Mouse (Mus musculus) embryonic facial prominence, embryonic 12.5 days (tissue): ENCODE data around the gene Scn4a. TPM values are rescaled to one million over a fixed set of nuclear protein-coding genes. Genes with fewer than 3 reads are reported as not detected.

Source experiments
- ATAC-seq: fragments of 200-750 bp; cut with Nextera tagmentation; 2 replicates; pipeline ENCODE4 v1.8.0; 2017; ENCODE audit not compliant: insufficient number of reproducible peaks, insufficient read depth, low FRiP score, low TSS enrichment
- H3K27ac ChIP-seq: fragments of 300-500 bp; sonication (generic); 2 replicates; pipeline ENCODE4 v1.5.1; 2016; ENCODE audit warnings: mild to moderate bottlenecking
- H3K27me3 ChIP-seq: fragments of 300-500 bp; sonication (generic); 2 replicates; pipeline ENCODE4 v1.6.1; 2016; ENCODE audit warnings: mild to moderate bottlenecking, moderate library complexity
- H3K36me3 ChIP-seq: fragments of 300-500 bp; sonication (generic); 2 replicates; pipeline ENCODE4 v1.6.1; 2016; ENCODE audit warnings: mild to moderate bottlenecking
- H3K4me1 ChIP-seq: fragments of 300-500 bp; sonication (generic); 2 replicates; pipeline ENCODE4 v1.6.1; 2016
- H3K4me2 ChIP-seq: fragments of 300-500 bp; sonication (generic); replicated peaks from 2 replicates; pipeline ENCODE4 v1.6.1; 2016; ENCODE audit warnings: mild to moderate bottlenecking, moderate library complexity
- H3K4me3 ChIP-seq: fragments of 300-500 bp; sonication (generic); 2 replicates; pipeline ENCODE4 v1.5.1; 2016; ENCODE audit warnings: mild to moderate bottlenecking
- H3K9ac ChIP-seq: fragments of 300-500 bp; sonication (generic); 2 replicates; pipeline ENCODE4 v1.6.1; 2016; ENCODE audit warnings: mild to moderate bottlenecking, moderate library complexity
- H3K9me3 ChIP-seq: fragments of 300-500 bp; sonication (generic); 2 replicates; pipeline ENCODE4 v1.6.1; 2016; ENCODE audit warnings: mild to moderate bottlenecking, moderate library complexity
- WGBS: fragments of 180-500 bp; shearing (Covaris S2); methylation state at CpG from one replicate; pipeline ENCODE4 v1.1.7; 2016; 5-methylcytosine and 5-hydroxymethylcytosine counted together
- polyA plus RNA-seq: library from polyadenylated mRNA; unstranded; fragments of >200 nt; fragmentation: Nextera tagmentation; extraction: Ambion mirVana; gene quantifications from 2 replicates; pipeline ENCODE4 v1.2.1, GENCODE M21; 2016

Gene Scn4a
- polyA plus RNA-seq, 1 experiment from 2014 or later: 0.05 TPM

DNA sequence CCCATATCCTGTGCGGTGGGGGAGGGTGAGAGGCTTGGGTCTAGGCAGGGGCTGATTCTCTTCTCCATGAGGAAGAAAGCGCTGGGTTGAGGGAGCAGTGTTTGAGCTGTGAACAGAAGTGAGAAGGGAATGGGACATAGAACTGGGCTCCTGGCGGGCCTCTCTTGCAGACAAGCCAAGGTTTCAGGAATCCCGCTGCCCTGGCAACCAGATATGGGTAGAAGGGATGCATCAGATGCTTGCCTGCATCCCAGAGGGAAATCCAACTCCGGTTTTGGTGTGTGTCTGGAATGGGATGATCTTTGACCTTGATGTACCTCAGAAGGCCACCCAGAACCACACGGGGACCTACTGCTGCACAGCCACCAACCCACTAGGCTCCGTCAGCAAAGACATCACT lies 66.9 kb downstream of the Scn4a start:
- H3K4me3 ChIP-seq: no peak overlapping the region
- no peaks in the 10 kb centered on the region for H3K36me3 ChIP-seq
- H3K4me2 ChIP-seq: no peak overlapping the region
- H3K9ac ChIP-seq: no peak overlapping the region
- no peaks in the 10 kb centered on the region for H3K9me3 ChIP-seq
- H3K4me1 ChIP-seq: 0 out of 2 replicates have a peak, but pooled peaks cover 2% of the 10 kb centered on the region
- ATAC-seq: no peak
- H3K27ac ChIP-seq: no peak overlapping the region
- WGBS: 86% methylated on average over 7 of the region's 7 CpGs
- H3K27me3 ChIP-seq: no peaks in the 10 kb centered on the region

DNA sequence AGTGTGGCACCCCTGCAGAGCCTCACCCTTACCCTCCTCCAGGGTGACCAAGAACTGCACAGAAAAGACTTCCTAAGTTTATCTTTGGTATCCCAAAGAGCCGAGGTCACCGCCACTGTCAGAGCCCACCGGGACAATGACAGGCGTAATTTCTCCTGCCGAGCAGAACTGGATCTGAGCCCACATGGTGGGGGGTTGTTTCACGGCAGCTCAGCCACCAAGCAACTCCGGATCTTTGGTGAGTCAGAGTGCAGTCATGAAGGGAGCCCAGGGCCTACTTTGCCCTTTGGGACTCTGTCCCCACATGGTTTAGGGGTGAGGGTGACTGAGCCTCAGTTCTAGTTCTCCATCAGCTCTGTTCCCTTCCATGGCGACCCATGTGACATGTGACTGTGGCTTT lies 69.0 kb downstream of the Scn4a start:
- Histone ChIP-seq H3K36me3 (no peaks in the 10 kb centered on the region), H3K9ac (no peak overlapping the region), H3K4me1 (0 out of 2 replicates have a peak, but pooled peaks cover 2% of the 10 kb centered on the region), H3K4me3 (no peak overlapping the region), H3K4me2 (no peak overlapping the region), H3K9me3 (no peaks in the 10 kb centered on the region), H3K27me3 (no peaks in the 10 kb centered on the region), H3K27ac (no peak overlapping the region)
- ATAC-seq: no peak
- 76% methylated on average over 8 of the region's 8 CpGs for WGBS

DNA sequence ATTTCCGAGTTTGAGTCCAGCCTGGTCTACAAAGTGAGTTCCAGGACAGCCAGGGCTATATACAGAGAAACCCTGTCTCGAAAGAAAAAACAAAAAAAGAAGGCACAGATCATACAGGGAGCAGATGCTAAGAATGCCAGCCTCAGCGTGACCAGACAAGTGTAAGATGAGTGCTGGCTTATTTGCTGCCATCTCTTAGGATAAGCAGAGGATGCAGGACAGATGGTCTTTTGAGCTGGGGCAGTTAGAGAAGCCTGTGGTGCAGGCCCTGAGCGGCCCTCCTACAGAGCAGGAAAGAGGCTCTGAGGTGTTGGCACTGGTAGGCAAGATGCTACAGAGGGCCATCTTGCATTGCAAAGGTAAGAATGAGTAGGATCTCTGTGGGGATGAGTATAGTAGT lies 69.7 kb downstream of the Scn4a start:
- 78% methylated on average over 4 of the region's 4 CpGs for WGBS
- Histone ChIP-seq H3K4me2 (no peak overlapping the region), H3K4me1 (0 out of 2 replicates have a peak, but pooled peaks cover 2% of the 10 kb centered on the region), H3K27ac (no peak overlapping the region), H3K27me3 (no peaks in the 10 kb centered on the region), H3K4me3 (no peak overlapping the region), H3K9me3 (no peaks in the 10 kb centered on the region), H3K36me3 (no peaks in the 10 kb centered on the region), H3K9ac (no peak overlapping the region)
- ATAC-seq: no peak

DNA sequence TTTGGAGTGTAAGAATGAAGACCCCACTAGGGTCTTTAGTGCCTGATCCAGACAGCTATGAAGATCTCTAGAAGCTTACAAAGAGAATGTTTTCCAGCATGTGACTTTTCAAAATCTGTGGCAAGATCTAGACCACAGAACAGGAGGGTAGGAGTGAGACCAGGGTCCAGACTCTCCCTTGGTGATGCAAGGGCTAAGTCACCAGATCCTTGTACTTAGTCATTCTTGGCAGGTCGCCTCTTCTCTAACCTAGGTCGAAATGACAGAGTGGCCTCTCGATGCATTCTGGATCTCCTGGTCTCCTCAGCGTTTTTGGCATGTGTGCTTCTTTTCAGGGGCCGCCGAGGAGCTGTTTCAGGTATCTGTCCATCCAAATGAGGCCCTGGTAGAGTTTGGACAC lies 70.6 kb downstream of the Scn4a start:
- 85% methylated on average over 6 of the region's 6 CpGs for WGBS
- Histone ChIP-seq H3K4me2 (no peak overlapping the region), H3K27me3 (no peaks in the 10 kb centered on the region), H3K4me3 (no peak overlapping the region), H3K9ac (no peak overlapping the region), H3K36me3 (no peaks in the 10 kb centered on the region), H3K9me3 (no peaks in the 10 kb centered on the region), H3K27ac (no peak overlapping the region), H3K4me1 (0 out of 2 replicates have a peak, but pooled peaks cover 2% of the 10 kb centered on the region)
- no peak for ATAC-seq

DNA sequence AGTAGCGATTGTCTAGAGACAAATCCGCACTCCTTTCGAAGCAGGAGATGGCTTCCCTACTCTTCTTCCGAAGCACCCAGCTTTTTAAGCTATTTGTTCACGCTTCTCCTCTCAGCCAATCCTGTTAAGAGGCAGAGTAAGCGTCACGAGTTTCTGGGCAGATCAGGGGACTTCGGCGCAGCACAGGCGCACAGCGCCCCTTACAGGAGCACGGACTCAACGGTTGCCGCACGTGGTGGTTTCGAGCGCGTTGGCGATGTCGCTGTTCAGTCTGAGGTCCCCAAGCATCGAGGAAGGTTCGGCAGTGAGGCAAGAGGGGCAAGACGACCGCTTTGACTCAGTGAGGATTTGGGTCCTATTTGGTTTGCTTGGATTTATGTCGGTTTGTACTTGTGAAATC lies 76.6 kb downstream of the Scn4a start, which contains the start of gene Tcam1:
Gene Tcam1 (plus strand): TSS at position 219 of the 400 bp plus-strand sequence.
- Histone ChIP-seq H3K9me3 (no peaks in the 10 kb centered on the region), H3K4me3 (peak within 1 kb of the TSS; percentile 23), H3K9ac (no peak within 1 kb of the TSS), H3K36me3 (no peaks in the 10 kb centered on the region), H3K27ac (no peak within 1 kb of the TSS), H3K4me1 (peaks cover 20% of the 10 kb centered on the region), H3K4me2 (peak within 1 kb of the TSS; percentile 45), H3K27me3 (no peaks in the 10 kb centered on the region)
- ATAC-seq: no peak
- WGBS: 7% methylated on average over 25 of the region's 25 CpGs

GRCm38 (mm10) chr11:106274971-106275411 lies 78.1 kb downstream of the Scn4a start:
- WGBS: 72% methylated on average over 7 of the region's 7 CpGs
- ATAC-seq: no peak
- Histone ChIP-seq H3K9ac (no peak overlapping the region), H3K4me1 (peaks cover 33% of the 10 kb centered on the region), H3K9me3 (no peaks in the 10 kb centered on the region), H3K4me2 (no peak overlapping the region), H3K27ac (peak overlapping the region; percentile 58; the same call in 1 of the 2 replicates), H3K27me3 (no peaks in the 10 kb centered on the region), H3K4me3 (no peak overlapping the region), H3K36me3 (no peaks in the 10 kb centered on the region)

GRCm38 (mm10) chr11:106274374-106274773 lies 78.7 kb downstream of the Scn4a start:
- H3K27ac ChIP-seq: peak overlapping the region; percentile 58; the same call in 1 of the 2 replicates
- no peak for ATAC-seq
- peaks cover 34% of the 10 kb centered on the region for H3K4me1 ChIP-seq
- no peak overlapping the region for H3K4me2 ChIP-seq
- 81% methylated on average over 1 of the region's 1 CpGs for WGBS
- H3K27me3 ChIP-seq: no peaks in the 10 kb centered on the region
- no peaks in the 10 kb centered on the region for H3K36me3 ChIP-seq
- H3K9ac ChIP-seq: no peak overlapping the region
- H3K9me3 ChIP-seq: no peaks in the 10 kb centered on the region
- H3K4me3 ChIP-seq: no peak overlapping the region

DNA sequence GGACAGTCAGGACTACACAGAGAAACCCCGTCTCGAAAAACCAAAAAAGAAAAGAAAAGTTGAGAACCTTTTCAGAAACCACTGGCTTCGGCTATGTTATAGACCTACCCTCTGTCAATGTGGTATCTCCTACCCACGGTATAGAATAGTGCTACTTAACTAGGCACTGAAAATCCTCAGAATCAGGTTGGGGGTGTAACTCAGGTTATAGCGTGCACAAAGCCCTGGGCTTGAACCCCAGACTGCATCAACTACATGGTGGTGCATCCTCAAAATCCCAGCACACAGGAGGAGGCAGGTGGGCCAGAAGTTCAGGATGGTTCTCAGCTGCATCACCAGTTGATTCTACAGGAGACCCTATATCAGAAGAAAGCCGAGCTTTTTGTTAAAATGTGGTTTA lies 79.3 kb downstream of the Scn4a start:
- Histone ChIP-seq H3K27ac (0 out of 2 replicates have a peak overlapping the region, but pooled peaks have one; percentile 87), H3K4me3 (no peak overlapping the region), H3K9ac (no peak overlapping the region), H3K27me3 (no peaks in the 10 kb centered on the region), H3K36me3 (no peaks in the 10 kb centered on the region), H3K9me3 (no peaks in the 10 kb centered on the region), H3K4me1 (peaks cover 39% of the 10 kb centered on the region), H3K4me2 (peak overlapping the region; percentile 66)
- 93% methylated on average over 6 of the region's 6 CpGs for WGBS
- no peak for ATAC-seq

- no peak for ATAC-seq
- H3K4me3 ChIP-seq: peak overlapping the region; percentile 86
- peak overlapping the region; percentile 87 for H3K27ac ChIP-seq
- H3K4me2 ChIP-seq: peak overlapping the region; percentile 66
- H3K4me1 ChIP-seq: peaks cover 44% of the 10 kb centered on the region
- H3K27me3 ChIP-seq: no peaks in the 10 kb centered on the region
- no peaks in the 10 kb centered on the region for H3K9me3 ChIP-seq
- H3K36me3 ChIP-seq: no peaks in the 10 kb centered on the region
- H3K9ac ChIP-seq: peak overlapping the region; percentile 56
- 18% methylated on average over 16 of the region's 16 CpGs for WGBS
Measured at GRCm38 (mm10) chr11:106273311-106273684, 79.8 kb downstream of the Scn4a start.

DNA sequence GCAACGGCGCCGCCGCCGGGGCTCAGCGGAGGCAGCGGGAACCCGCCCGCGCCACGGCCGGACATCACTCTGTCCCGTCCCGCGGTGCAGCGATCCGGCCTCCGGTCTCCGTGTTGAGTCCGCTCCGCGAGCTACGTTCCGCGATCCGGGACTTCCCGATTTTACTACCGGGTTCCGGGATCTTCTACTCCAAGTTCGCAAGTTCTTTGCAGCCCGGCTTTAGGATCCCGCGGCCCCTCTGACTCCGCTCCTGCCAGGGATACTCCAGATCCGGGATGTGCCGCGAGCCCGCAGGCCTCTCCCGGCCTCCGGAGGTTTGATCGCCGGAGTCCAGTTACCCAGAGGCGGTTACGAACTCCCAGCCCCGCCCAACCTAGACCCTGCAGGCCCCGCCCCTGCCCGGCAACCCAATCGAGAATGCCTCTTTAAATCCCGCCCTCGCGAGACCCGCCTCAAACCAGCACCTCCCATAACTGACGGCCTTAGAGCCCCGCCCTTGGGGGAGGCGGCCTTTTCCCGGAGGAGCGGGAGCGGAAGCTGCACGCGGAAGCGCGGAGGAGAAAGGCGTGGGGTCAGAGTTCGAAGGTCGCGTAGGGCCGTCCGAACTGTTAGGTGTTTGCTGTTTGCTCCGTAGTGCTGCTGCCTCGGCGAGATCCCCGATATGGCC lies 80.3 kb downstream of the Scn4a start, which contains the start of gene Smarcd2:
Gene Smarcd2 (minus strand): TSS at position 329 of the 667 bp plus-strand sequence.
- Histone ChIP-seq H3K4me3 (peak within 1 kb of the TSS; percentile 86), H3K9ac (peak within 1 kb of the TSS; percentile 93), H3K27me3 (no peaks in the 10 kb centered on the region), H3K27ac (peak within 1 kb of the TSS; percentile 89), H3K4me1 (peaks cover 49% of the 10 kb centered on the region), H3K9me3 (no peaks in the 10 kb centered on the region), H3K4me2 (peak within 1 kb of the TSS; percentile 88), H3K36me3 (no peaks in the 10 kb centered on the region)
- ATAC-seq: peak; percentile 90
- WGBS: under 1% methylated on average over 72 of the region's 72 CpGs

DNA sequence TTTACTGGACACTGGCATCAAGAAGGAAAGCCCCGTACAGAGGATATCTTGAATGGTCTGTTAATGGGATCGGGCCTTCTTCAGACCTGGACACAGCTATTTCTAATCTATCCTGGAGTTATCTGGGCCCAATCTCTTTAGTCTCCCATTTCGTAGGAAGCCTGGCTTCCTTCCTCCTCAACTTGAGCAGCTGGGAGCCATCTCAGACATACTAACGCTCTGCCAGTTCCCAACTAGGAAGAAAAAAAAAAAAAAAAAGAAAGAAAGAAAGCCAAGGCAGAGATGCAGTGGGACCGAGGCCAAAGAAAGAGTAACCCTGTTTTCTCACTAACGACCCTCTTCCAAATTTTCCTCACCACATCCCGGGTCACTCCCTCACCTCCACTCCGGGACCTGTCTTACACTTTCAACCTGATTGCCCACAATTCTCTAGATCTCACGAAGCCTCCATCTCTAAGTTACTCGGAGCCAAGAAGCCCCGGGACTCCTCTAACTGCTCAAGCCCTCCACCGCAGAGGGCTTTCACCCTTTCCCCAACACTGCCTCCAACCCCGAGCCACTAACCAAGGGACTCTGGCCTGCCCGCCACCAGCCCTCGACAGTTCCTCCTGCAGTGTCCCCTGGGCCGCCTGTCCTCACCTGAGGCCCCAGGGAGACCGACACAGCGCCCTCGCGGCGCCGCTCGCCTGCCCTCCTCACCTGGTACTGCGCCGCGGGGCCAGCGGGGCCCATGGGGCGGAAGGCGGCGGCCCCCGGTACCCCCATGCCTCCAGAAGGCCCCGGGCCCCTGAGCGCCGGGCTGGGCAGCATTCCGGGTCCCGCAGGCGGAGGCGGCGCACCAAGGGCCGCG lies 81.1 kb downstream of the Scn4a start:
- peaks cover 53% of the 10 kb centered on the region for H3K4me1 ChIP-seq
- peaks cover 5% of the 10 kb centered on the region; the same call in 1 of the 2 replicates for H3K36me3 ChIP-seq
- WGBS: 1% methylated on average over 41 of the region's 41 CpGs
- ATAC-seq: peak; percentile 16
- peak overlapping the region; percentile 86 for H3K4me3 ChIP-seq
- H3K27me3 ChIP-seq: no peaks in the 10 kb centered on the region
- peak overlapping the region; percentile 89 for H3K27ac ChIP-seq
- no peaks in the 10 kb centered on the region for H3K9me3 ChIP-seq
- H3K4me2 ChIP-seq: peak overlapping the region; percentile 88
- peak overlapping the region; percentile 93 for H3K9ac ChIP-seq
